Mouse (Mus musculus) Patski (cell line): Measurements from ENCODE around the gene Shbg. TPM values are rescaled to one million over a fixed set of nuclear protein-coding genes. Genes with fewer than 3 reads are reported as not detected.
A peak's percentile ranks its signal among the peaks of the same experiment; 100 is the strongest.
"Not testable (repeated sequence)": the region's sequence is repeated elsewhere in the genome, so short reads cannot be mapped to it uniquely, and the experiment has no call there.

Experiments
- ATAC-seq: fragments of 100-300 bp; one replicate; pipeline ENCODE4 v1.8.0; 2021
- CTCF ChIA-PET: fragments of 350-600 bp; sonication (Branson Sonifier 250); formaldehyde crosslinking; loops from one replicate; lab custom pipeline; 2022; ENCODE audit warnings: inconsistent platforms; lab: Charles Lee
- POLR2A ChIA-PET: fragments of 350-600 bp; sonication (Branson Sonifier 250); formaldehyde crosslinking; loops from one replicate; lab custom pipeline; 2022; ENCODE audit warnings: antibody characterized with exemption, inconsistent platforms; lab: Charles Lee
- DNase-seq: peaks from one replicate; pipeline ENCODE4 v3.0.0-alpha.2; 2011; ENCODE audit warnings: low read depth, low spot score
- H3K27me3 ChIP-seq: fragments of 371-371 bp; one replicate; pipeline ENCODE4 v1.5.1; 2021
- CTCF ChIP-seq: fragments of 100-300 bp; IDR thresholded peaks from one replicate; pipeline ENCODE4 v1.5.1; 2021
- in situ Hi-C: fragments of 300-500 bp; cut with MboI; formaldehyde crosslinking; loops from 3 replicates; pipeline ENCODE4 v1.11.1; 2018; ENCODE audit warnings: low pct_unique_long_range_greater_than_20kb, mixed read lengths
- polyA plus RNA-seq: library from polyadenylated mRNA; unstranded; gene quantifications from one replicate; pipeline ENCODE4 v1.2.3, GENCODE M21; 2021

Gene Shbg
- polyA plus RNA-seq, 1 experiment from 2014 or later: not detected

- peak; percentile 96 for DNase-seq
- peak; percentile 98 for ATAC-seq
- ChIA-PET CTCF (interaction anchor here (1.1 to 3.8 kb wide), 3 partner anchors 9 to 28 kb away, joined by 3 to 20 read pairs (median 3); partner anchors contain the start of gene Sox15), POLR2A (interaction anchor here (0.7 kb wide), 1 partner anchor 224 kb away, joined by 3 read pairs; no protein-coding TSS in a partner anchor)
- no peaks in the 10 kb centered on the region for H3K27me3 ChIP-seq
- peak; percentile 98 for TF ChIP-seq CTCF
- in situ Hi-C loops: no loop called here
Measured at GRCm38 (mm10) chr11:69632284-69633089, 14.8 kb upstream of the Shbg start, which contains the start of gene Fxr2. Gene Fxr2, plus strand, starts transcription at chr11:69632990.

GRCm38 (mm10) chr11:69629802-69630201 is 12.1 kb upstream of the Shbg start:
- ChIA-PET CTCF (interaction anchor here (0.8 to 1.0 kb wide), 2 partner anchors 10 to 22 kb away, joined by 3 to 4 read pairs; no protein-coding TSS in a partner anchor), POLR2A (no interaction called here)
- peak; percentile 59 for TF ChIP-seq CTCF
- H3K27me3 ChIP-seq: no peaks in the 10 kb centered on the region
- in situ Hi-C loops: no loop called here
- ATAC-seq: no peak
- DNase-seq: no peak

- ChIA-PET POLR2A (interaction anchor here (0.6 kb wide), 1 partner anchor 28 kb away, joined by 3 read pairs; no protein-coding TSS in a partner anchor), CTCF (interaction anchor here (0.6 to 1.3 kb wide), 3 partner anchors 13 to 97 kb away, joined by 3 to 4 read pairs (median 4); no protein-coding TSS in a partner anchor)
- ATAC-seq (no peak), DNase-seq (no peak)
- TF ChIP-seq CTCF: peak; percentile 70
- in situ Hi-C loops: no loop called here
- no peaks in the 10 kb centered on the region for H3K27me3 ChIP-seq
Measured at GRCm38 (mm10) chr11:69628286-69628685, 10.6 kb upstream of the Shbg start.

GRCm38 (mm10) chr11:69624339-69624738 is 6.6 kb upstream of the Shbg start:
- POLR2A ChIA-PET: interaction anchor here (0.6 kb wide), 1 partner anchor 34 kb away, joined by 4 read pairs; no protein-coding TSS in a partner anchor
- not testable (repeated sequence) for DNase-seq, H3K27me3 ChIP-seq, ATAC-seq
- in situ Hi-C loops: loop anchor here (5.0 kb wide), 1 partner anchor 42 kb away; the partner anchor contains the start of genes Trp53 and Wrap53
- CTCF ChIA-PET: interaction anchor here (0.8 kb wide), 1 partner anchor 102 kb away, joined by 3 read pairs; no protein-coding TSS in a partner anchor

GRCm38 (mm10) chr11:69623006-69623405 is 5.3 kb upstream of the Shbg start:
- CTCF ChIA-PET: no interaction called here
- no peak for TF ChIP-seq CTCF
- in situ Hi-C loops: loop anchor here (5.0 kb wide), 1 partner anchor 41 kb away; the partner anchor contains the start of genes Trp53 and Wrap53
- DNase-seq: no peak
- H3K27me3 ChIP-seq: peaks cover 9% of the 10 kb centered on the region
- ATAC-seq: no peak
- POLR2A ChIA-PET: no interaction called here

GRCm38 (mm10) chr11:69622406-69622805 is 4.7 kb upstream of the Shbg start:
- ATAC-seq (no peak), DNase-seq (no peak)
- peaks cover 10% of the 10 kb centered on the region for H3K27me3 ChIP-seq
- CTCF ChIA-PET: no interaction called here
- POLR2A ChIA-PET: no interaction called here
- no peak for TF ChIP-seq CTCF
- in situ Hi-C loops: loop anchor here (5.0 kb wide), 1 partner anchor 40 kb away; the partner anchor contains the start of genes Trp53 and Wrap53

- ChIA-PET CTCF (no interaction called here), POLR2A (no interaction called here)
- TF ChIP-seq CTCF: no peak
- H3K27me3 ChIP-seq: peaks cover 14% of the 10 kb centered on the region
- ATAC-seq (no peak), DNase-seq (no peak)
- in situ Hi-C loops: loop anchor here (5.0 kb wide), 1 partner anchor 39 kb away; the partner anchor contains the start of genes Trp53 and Wrap53
Measured at GRCm38 (mm10) chr11:69621571-69622268, 4.0 kb upstream of the Shbg start, which contains the start of gene Sat2. Gene Sat2, plus strand, starts transcription at chr11:69622024.

- peaks cover 20% of the 10 kb centered on the region for H3K27me3 ChIP-seq
- DNase-seq (no peak), ATAC-seq (no peak)
- CTCF ChIA-PET: no interaction called here
- POLR2A ChIA-PET: no interaction called here
- no peak for TF ChIP-seq CTCF
- in situ Hi-C loops: loop anchor here (5.0 kb wide), 1 partner anchor 38 kb away; the partner anchor contains the start of genes Trp53 and Wrap53
Measured at GRCm38 (mm10) chr11:69620394-69621081, 2.8 kb upstream of the Shbg start.

GRCm38 (mm10) chr11:69616781-69617180 is 924 bp downstream of the Shbg start:
- ChIA-PET CTCF (interaction anchor here (1.4 kb wide), 1 partner anchor 37 kb away, joined by 3 read pairs; the partner anchor contains the start of genes Trp53 and Wrap53), POLR2A (no interaction called here)
- DNase-seq: no peak
- peaks cover 25% of the 10 kb centered on the region for H3K27me3 ChIP-seq
- in situ Hi-C loops: no loop called here
- no peak for TF ChIP-seq CTCF
- no peak for ATAC-seq

GRCm38 (mm10) chr11:69614257-69614588 is 3.5 kb downstream of the Shbg start:
- POLR2A ChIA-PET: interaction anchor here (0.7 kb wide), 1 partner anchor 28 kb away, joined by 5 read pairs; no protein-coding TSS in a partner anchor
- ATAC-seq, DNase-seq, in situ Hi-C loops: not testable (repeated sequence)
- CTCF ChIA-PET: interaction anchor here (1.2 to 1.3 kb wide), 2 partner anchors 14 to 29 kb away, joined by 4 to 7 read pairs; no protein-coding TSS in a partner anchor
- H3K27me3 ChIP-seq: peaks cover 32% of the 10 kb centered on the region
